ENCODE assay signal across 15 mouse cellular contexts in genomic region chr1:163783577-163783976, GRCm38 (mm10). TPM values are rescaled to one million over a fixed set of nuclear protein-coding genes. Genes with fewer than 3 reads are reported as not detected.
"Had no signal": no experiment of that assay in that cellular context is flagged by ENCODE, and none has a peak within 500 bp of the region (broad histone marks: within the 10 kb centered on the region; RNA-seq: fewer than 3 reads in every experiment).

No protein-coding gene starts in this region.

RNA-seq across cellular contexts. Expression of gene Mettl11b, which starts 58.5 kb away (rescaled TPM):
- total RNA-seq: liver, adult 2 months; megakaryocyte progenitor cell, adult 5-6 weeks; megakaryocyte, adult 5-6 weeks; megakaryocyte-erythroid progenitor cell, adult 5-6 weeks; monocyte, adult 5-6 weeks had no signal
- polyA plus RNA-seq: liver, adult 2 months; liver, embryonic 11.5 days; liver, embryonic 12.5 days; liver, embryonic 13.5 days; liver, embryonic 14.5 days; liver, postnatal 0 days; macrophage; myocyte; neural tube, embryonic 11.5 days; neural tube, embryonic 12.5 days; neural tube, embryonic 13.5 days had no signal
